Mouse (Mus musculus) testis, adult 2 months (tissue): ENCODE results near the gene Sfn. TPM values are rescaled to one million over a fixed set of nuclear protein-coding genes. Genes with fewer than 3 reads are reported as not detected.

Experiments used
- H3K27ac ChIP-seq: fragments of 200-500 bp; 2 replicates; pipeline ENCODE4 v1.5.1; 2012; ENCODE audit warnings: low read depth, low read length; ENCODE audit not compliant: control insufficient read depth, insufficient read depth
- H3K27me3 ChIP-seq: fragments of 200-500 bp; 2 replicates; pipeline ENCODE4 v1.6.1; 2012; ENCODE audit warnings: mild to moderate bottlenecking, low read length, moderate library complexity; ENCODE audit not compliant: control insufficient read depth, insufficient read depth
- H3K36me3 ChIP-seq: fragments of 200-500 bp; 2 replicates; pipeline ENCODE4 v1.6.1; 2012; ENCODE audit warnings: mild to moderate bottlenecking, low read length; ENCODE audit not compliant: control insufficient read depth, insufficient read depth
- H3K4me1 ChIP-seq: fragments of 200-500 bp; 2 replicates; pipeline ENCODE4 v1.6.1; 2012; ENCODE audit warnings: low read length; ENCODE audit not compliant: control insufficient read depth, insufficient read depth
- H3K4me3 ChIP-seq: fragments of 200-500 bp; 2 replicates; pipeline ENCODE4 v1.5.1; 2012; ENCODE audit warnings: low read depth, mild to moderate bottlenecking, low read length, moderate library complexity, mixed read lengths; ENCODE audit not compliant: control insufficient read depth
- CTCF ChIP-seq: fragments of 200-500 bp; IDR thresholded peaks from 2 replicates; pipeline ENCODE4 v1.5.1; 2012; ENCODE audit warnings: low read depth, mild to moderate bottlenecking, inconsistent platforms, low read length, moderate library complexity; ENCODE audit not compliant: control insufficient read depth, insufficient read depth, insufficient replicate concordance
- POLR2A ChIP-seq: fragments of 200-500 bp; IDR thresholded peaks from 2 replicates; pipeline ENCODE4 v1.6.1; 2012; ENCODE audit warnings: low read depth, mild to moderate bottlenecking, inconsistent platforms, low read length, moderate library complexity; ENCODE audit not compliant: control insufficient read depth
- polyA plus RNA-seq: library from polyadenylated mRNA; depleted of rRNA; stranded (reverse); fragments of >200 nt; gene quantifications from 2 replicates; pipeline ENCODE4 v1.2.3, GENCODE M21; 2012; rRNA removed

The Sfn gene
- polyA plus RNA-seq, 1 experiment, result 1.1 TPM

GRCm38 (mm10) chr4:133559846-133560245, 42.1 kb downstream of the Sfn start:
- no peaks in the 10 kb centered on the region for H3K4me1 ChIP-seq
- H3K36me3 ChIP-seq, result no peaks in the 10 kb centered on the region
- no peaks in the 10 kb centered on the region for H3K27me3 ChIP-seq
- no peak overlapping the region for H3K4me3 ChIP-seq
- no peak overlapping the region for H3K27ac ChIP-seq
- TF ChIP-seq CTCF (no peak), POLR2A (no peak)

GRCm38 (mm10) chr4:133557041-133557717, 44.8 kb downstream of the Sfn start:
- TF ChIP-seq POLR2A (no peak), CTCF (no peak)
- Histone ChIP-seq H3K4me1 (no peaks in the 10 kb centered on the region), H3K27me3 (no peaks in the 10 kb centered on the region), H3K36me3 (no peaks in the 10 kb centered on the region), H3K27ac (no peak overlapping the region), H3K4me3 (no peak overlapping the region)

DNA sequence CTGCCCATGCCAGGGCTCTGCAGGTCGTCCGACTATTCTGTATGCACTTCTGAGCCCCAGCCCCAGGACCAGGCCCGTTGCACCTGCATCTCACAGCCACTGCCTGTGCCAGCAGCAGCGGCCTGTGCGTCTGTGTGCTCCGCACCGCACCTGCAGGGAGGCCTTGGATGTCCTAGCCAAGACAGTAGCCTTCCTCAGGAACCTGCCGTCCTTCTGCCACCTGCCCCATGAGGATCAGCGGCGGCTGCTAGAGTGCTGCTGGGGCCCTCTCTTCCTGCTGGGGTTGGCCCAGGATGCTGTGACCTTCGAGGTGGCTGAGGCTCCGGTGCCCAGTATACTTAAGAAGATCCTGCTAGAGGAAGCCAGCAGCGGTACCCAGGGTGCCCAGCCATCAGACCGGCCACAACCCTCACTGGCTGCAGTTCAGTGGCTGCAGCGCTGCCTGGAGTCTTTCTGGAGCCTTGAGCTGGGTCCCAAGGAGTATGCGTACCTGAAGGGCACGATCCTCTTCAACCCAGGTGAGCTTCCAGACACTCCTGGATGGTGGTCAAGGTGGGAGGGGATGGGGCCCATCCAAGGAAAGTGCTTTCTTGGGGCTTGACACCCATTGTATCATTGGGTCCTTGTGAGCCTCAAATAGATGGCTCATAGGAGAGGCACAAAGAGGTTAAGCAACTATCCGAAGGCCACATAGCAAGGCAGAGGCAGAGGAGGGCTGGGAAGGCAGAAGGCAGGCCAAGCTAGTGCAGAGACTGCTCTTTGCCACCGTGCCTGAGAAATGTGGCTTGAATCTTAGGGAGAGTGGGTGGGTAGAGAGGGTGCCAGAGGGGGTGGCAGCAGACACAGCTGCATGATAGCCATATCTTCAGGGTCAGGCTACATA, 48.3 kb downstream of the Sfn start:
- no peak overlapping the region for H3K4me3 ChIP-seq
- H3K27ac ChIP-seq, result no peak overlapping the region
- no peaks in the 10 kb centered on the region for H3K36me3 ChIP-seq
- TF ChIP-seq CTCF (no peak), POLR2A (no peak)
- H3K27me3 ChIP-seq, result no peaks in the 10 kb centered on the region
- no peaks in the 10 kb centered on the region for H3K4me1 ChIP-seq

DNA sequence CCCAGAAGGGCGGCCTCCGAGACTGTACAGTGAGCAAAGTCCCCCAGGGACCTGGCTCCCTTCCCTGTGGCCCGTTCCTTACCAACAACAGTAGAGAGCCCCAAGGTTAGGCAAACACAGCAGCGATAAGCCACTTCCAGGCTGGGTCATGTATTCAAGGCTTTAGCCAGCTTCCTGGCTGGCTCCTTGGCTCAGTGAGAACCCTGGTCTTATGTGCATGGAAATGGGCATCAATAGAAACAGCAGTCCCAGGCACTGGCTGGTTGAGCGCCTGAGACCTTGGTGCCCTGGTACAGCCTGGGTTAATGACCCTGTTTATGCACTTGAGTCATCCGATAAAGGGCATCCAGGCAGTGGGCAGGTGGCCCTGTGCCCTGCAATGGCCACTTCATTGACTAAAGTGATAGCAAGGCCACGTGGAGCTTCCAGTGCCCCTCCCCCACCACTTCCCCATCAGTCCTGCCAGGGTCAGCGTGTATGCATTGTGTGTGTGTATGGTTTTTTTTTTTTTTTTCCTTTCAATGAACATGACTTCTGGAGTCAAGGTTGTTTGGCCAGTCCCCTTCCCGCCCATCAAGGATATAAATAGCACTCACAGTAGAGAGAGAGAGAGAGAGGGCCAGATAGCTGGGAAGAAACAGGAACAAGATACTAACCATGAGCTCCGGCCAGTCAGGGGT, 49.1 kb downstream of the Sfn start, which contains the start of gene Nr0b2:
TSS of gene Nr0b2 (plus strand) at position 609 of the 680 bp plus-strand sequence.
- Histone ChIP-seq H3K4me3 (no peak within 1 kb of the TSS), H3K4me1 (no peaks in the 10 kb centered on the region), H3K27me3 (no peaks in the 10 kb centered on the region), H3K27ac (no peak within 1 kb of the TSS), H3K36me3 (no peaks in the 10 kb centered on the region)
- TF ChIP-seq POLR2A (no peak), CTCF (no peak)

DNA sequence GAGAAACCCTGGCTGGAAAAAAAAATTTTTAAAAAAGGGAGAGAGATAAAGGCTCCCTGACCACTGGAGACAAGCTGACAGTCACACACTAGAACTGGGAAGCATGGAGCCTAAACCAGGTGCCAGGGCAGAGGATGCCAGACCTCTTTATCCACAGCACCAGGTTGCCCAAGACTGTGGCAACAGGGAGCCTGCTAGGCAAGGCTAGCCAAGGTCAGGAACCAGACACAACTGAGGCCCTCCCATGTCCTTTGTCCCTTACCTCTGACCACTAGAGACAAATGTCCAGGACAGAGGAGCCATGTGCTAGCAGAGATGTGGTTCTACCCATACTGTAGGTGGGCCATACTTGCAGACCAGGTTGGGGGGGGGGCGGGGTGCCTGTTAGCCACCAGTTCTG, 49.9 kb downstream of the Sfn start:
- no peaks in the 10 kb centered on the region for H3K4me1 ChIP-seq
- no peaks in the 10 kb centered on the region for H3K36me3 ChIP-seq
- H3K4me3 ChIP-seq, result no peak overlapping the region
- no peak for TF ChIP-seq POLR2A
- no peak for TF ChIP-seq CTCF
- no peaks in the 10 kb centered on the region for H3K27me3 ChIP-seq
- no peak overlapping the region for H3K27ac ChIP-seq

Other genes with a start within 250 kb of the Sfn start
- 323 and 338 TPM in 2 replicates for gene Wdtc1, start 248.7 kb downstream of the Sfn start, polyA plus RNA-seq
- gene Slc9a1, start 232.5 kb downstream of the Sfn start, polyA plus RNA-seq, result 48.4 and 59.6 TPM in 2 replicates
- 35.7 and 45.4 TPM in 2 replicates for gene Tent5b, start 122.0 kb downstream of the Sfn start, polyA plus RNA-seq
- gene Trnp1, start 103.6 kb downstream of the Sfn start, polyA plus RNA-seq, result 1.3 and 2.0 TPM in 2 replicates
- gene Kdf1, start 83.2 kb downstream of the Sfn start, polyA plus RNA-seq, result 3.4 and 4.3 TPM in 2 replicates
- gene Nudc, start 56.2 kb downstream of the Sfn start, polyA plus RNA-seq, result 83.0 and 104 TPM in 2 replicates
- 0.42 and 0.51 TPM in 2 replicates for gene Nr0b2, start 48.8 kb downstream of the Sfn start, polyA plus RNA-seq
- gene Gpatch3, start 27.4 kb downstream of the Sfn start, polyA plus RNA-seq, result 4.9 and 5.7 TPM in 2 replicates
- gene Gpn2, start 17.8 kb downstream of the Sfn start, polyA plus RNA-seq, result 30.9 and 37.4 TPM in 2 replicates
- 4.2 and 4.5 TPM in 2 replicates for gene Zdhhc18, start 48.0 kb upstream of the Sfn start, polyA plus RNA-seq
- gene Pigv, start 70.5 kb upstream of the Sfn start, polyA plus RNA-seq, result 8.7 and 8.9 TPM in 2 replicates
- 33.9 and 36.4 TPM in 2 replicates for gene Arid1a, start 154.6 kb upstream of the Sfn start, polyA plus RNA-seq